Mouse (Mus musculus) spleen, adult 12 weeks (tissue): ENCODE results near the gene Tenm2.

ENCODE experiments used
- DNase-seq: peaks from one replicate; pipeline ENCODE4 v3.0.0; 2022; ENCODE audit warnings: low spot score

The Tenm2 gene

GRCm38 (mm10) chr11:36694810-36695209, 541.0 kb downstream of the Tenm2 start:
- no peak for DNase-seq

- DNase-seq = no peak
These were observed 543.1 kb downstream of the Tenm2 start for GRCm38 (mm10) chr11:36692637-36693036.

DNA sequence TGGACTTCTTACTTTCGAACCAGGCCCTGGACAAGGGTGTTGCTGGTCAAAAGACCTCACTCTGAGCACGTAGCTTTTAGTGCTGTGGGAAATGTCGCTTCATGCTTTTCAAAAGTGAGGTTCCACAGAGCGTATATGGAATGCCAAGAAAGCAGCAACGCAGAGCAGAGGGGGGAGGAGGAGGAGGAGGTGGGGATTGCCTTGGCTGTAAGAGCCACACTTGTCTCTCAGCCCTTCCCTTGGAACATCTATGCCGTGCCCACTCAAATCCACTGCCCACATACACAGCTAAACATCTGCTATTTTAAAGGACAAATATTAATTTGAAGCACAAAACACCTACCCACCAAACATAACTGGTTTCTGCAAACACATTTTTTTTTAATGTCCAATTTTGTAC, 544.9 kb downstream of the Tenm2 start:
- DNase-seq = no peak

- no peak for DNase-seq
These were observed 549.5 kb downstream of the Tenm2 start for GRCm38 (mm10) chr11:36686253-36686652.

GRCm38 (mm10) chr11:36679361-36679760, 556.4 kb downstream of the Tenm2 start:
- no peak for DNase-seq

DNA sequence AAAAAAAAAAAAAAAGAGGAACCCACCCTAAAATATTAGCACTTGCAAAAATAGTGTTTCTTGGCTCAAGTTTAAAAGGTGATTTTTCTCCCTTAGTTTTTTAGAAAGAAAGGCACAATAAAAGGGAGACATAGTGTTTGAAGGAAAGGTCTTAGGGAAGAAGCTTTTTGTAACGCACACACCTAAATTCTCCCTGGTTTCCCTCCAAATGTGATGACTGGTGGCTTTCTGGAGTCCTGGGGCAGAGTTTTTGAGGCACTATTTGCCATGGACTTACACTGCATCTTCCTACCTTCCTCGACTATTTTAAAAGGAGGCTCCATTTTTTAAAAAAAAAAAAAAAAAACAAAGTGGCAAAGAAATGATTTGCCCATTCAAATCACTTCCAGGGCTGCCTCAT, 557.2 kb downstream of the Tenm2 start:
- no peak for DNase-seq

- DNase-seq = no peak
These were observed 557.7 kb downstream of the Tenm2 start for GRCm38 (mm10) chr11:36678057-36678396.

GRCm38 (mm10) chr11:36677321-36678056, 558.3 kb downstream of the Tenm2 start:
- DNase-seq = no peak

GRCm38 (mm10) chr11:36676446-36677284, 559.1 kb downstream of the Tenm2 start:
- DNase-seq = no peak

GRCm38 (mm10) chr11:36674902-36675422, 560.8 kb downstream of the Tenm2 start:
- no peak for DNase-seq

GRCm38 (mm10) chr11:36674141-36674540, 561.6 kb downstream of the Tenm2 start:
- no peak for DNase-seq

- DNase-seq = no peak
These were observed 564.6 kb downstream of the Tenm2 start for GRCm38 (mm10) chr11:36671196-36671595.

DNA sequence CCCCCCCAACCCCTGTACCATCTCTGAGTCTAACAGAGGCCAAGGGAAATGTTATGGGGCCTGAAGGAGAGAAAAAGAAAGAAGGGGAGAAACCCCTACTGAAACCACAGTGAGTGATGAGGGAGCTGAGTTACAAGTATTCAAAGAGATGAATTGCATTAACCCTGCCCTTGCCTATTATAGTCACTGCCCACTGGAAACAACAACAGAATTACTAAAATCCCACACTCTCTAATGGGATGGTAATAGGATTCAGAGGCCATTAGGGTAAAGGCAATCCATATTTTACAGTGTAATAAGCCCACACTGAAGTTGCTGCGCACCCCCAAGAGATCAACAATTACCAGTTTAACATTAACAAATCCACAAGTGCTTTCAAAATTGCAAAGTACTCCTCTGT, 571.7 kb downstream of the Tenm2 start:
- no peak for DNase-seq

- no peak for DNase-seq
These were observed 572.2 kb downstream of the Tenm2 start for GRCm38 (mm10) chr11:36663571-36663970.

DNA sequence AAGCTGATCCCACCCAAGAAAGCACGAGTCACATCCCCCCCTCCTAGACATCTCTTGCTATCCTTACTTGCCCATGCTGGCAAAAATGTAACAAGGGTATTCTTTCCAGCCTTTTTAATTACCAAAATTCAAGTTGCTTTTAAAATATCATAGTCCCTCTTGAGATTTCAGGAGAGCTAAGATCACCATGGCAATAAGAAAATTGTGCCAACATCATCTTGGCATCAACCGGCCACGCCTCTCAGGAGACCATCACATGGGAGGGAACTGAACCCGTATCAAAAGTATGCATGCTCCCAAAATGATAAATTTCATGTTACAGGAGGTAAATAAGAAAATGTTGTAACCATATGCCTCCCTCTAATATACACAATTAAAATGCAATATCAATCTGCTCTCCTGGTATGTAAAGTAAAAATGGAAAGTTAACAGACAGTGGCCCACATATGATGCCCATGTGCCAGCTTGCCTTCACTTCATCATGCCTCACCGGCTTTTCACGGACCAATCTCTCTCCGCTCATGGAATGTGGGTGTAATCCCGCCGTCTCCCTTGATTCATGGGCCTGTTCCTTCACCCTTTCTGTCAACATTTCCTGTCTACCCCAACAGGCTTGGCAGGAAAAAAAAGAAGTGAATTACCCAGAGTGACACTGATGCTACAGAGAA, 582.0 kb downstream of the Tenm2 start:
- no peak for DNase-seq

DNA sequence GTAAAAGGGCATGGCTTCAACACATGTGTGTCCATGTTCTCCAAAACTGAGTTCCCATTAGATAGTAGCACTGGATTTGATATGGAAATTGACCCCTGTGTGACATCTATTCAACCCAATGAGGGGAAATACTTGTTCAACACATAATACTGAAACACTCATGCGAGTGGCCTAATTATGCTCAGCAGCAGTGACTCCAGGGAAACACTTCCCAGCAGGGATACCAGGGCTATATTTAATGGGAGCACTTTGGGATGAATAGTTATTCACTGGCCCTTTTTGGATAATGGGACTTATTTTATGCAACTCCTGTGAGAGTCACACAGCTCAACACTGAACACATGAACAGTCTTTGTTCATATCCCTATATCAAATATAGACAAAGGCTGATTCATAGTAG, 588.6 kb downstream of the Tenm2 start:
- DNase-seq = no peak

GRCm38 (mm10) chr11:36635082-36635481, 600.7 kb downstream of the Tenm2 start:
- DNase-seq = no peak

DNA sequence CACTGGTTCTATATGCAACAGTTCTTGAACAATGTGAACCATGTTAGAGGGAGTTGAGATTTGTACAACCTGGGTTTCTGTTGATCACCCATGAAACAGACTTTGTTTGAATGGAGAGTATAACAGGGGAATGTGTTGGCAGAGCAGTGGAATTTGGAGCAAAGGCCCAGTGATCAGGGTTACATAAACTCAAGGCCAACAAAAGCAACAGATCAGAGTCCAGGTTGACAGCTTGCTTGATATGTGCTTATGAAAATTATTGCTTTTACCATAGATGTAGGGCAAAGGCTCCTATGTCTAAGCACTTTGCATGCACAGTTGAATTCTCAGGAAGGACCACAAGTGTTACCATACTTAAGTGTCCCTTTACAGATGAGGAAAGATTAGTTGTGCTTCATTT, 603.6 kb downstream of the Tenm2 start:
- DNase-seq = no peak

DNA sequence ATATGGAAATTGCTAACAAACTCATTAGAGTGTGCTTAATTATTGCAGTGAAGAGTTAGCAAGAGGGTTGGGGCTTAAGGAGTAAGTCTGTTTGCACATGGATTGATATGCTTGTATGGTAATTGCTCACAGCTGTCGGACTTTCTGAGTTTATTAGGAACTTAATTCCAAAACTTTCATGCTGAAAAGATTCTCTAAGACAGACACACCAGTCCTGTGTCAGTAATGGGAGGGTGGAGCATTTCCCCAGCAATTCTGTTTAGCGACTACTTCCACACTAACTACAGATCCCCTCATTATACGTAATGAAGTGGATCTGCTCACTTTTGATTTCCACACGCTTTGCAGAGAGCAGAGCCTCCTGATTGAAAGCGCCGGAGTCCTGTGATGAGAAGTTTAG, 622.0 kb downstream of the Tenm2 start:
- DNase-seq = no peak

DNA sequence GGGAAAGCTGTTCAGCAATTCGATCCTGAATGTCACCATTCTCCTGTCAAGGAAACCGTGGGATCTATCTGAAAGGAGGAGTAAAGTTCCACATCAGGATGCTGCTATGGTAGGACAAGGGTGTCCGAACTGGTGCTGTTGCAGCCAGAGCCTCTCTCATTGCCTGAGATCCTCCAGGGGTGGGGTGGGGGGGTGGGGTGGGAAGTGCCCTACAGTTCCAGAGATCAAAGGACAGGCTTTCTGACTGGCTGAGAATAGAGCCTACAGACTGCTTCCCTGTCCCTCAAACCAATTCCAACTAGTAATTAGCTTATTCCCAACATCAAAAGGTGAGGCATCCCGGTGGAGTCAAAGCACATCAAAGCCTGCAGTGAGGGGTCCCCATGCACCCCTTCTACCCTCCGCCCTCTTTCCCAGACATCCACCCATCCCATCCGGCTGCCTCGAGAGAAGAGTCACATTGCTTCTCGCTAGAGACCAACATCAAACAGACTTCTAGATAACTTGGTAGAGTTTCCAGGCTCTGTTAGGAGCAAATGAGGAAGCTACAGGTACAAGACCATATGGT, 630.9 kb downstream of the Tenm2 start:
- DNase-seq = no peak

DNA sequence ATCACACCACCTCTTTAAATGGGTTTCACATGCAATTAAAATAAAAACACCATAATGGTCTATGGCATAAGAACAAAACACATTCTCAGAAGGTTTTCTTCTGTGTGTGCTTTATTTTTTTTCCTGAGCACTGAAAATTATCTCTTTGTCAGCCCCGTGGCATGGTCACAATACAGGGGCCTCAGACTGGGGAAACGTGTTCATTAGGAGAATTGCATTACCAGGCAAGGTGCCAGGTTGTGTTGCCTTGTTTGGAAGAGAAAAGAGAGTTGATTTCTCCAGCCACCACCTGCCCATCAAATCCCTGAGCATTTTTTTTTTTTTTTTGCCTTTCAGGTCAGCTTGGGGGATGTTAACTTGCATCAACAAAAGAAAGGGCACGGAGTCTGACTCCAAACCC, 631.5 kb downstream of the Tenm2 start:
- DNase-seq = no peak

DNA sequence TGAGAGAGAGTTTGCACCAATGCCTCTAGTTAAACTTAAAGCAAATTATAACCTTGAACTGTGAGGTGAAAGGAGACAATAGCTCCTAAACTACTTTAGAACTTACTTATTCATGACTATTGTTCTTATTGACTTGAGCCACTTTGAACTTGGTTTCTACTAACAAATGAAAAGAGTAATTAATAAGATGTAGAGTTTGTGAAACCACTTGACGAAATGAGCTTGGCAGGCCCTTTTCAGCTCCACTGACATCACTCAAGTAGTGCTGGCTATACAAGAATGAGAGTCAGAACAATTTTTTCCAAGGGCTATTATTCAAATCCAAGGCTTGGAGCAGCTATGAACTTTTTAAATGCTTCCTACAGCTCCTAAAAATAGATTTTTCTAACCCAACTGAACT, 643.3 kb downstream of the Tenm2 start:
- DNase-seq = no peak
